Mouse (Mus musculus) kidney, adult 2 months (tissue): ENCODE results near the gene Sowaha.

Experiments used
- CTCF ChIP-seq: fragments of 200-500 bp; conservative IDR thresholded peaks from 2 replicates; pipeline ENCODE4 v1.5.1; 2011; ENCODE audit warnings: low read depth, mild to moderate bottlenecking, control low read depth, low read length, moderate library complexity, mixed read lengths; ENCODE audit not compliant: insufficient read depth, insufficient read length
- POLR2A ChIP-seq: fragments of 200-500 bp; IDR thresholded peaks from one replicate; pipeline ENCODE4 v1.6.1; 2011; ENCODE audit warnings: low read depth, low read length, control low read depth

DNA sequence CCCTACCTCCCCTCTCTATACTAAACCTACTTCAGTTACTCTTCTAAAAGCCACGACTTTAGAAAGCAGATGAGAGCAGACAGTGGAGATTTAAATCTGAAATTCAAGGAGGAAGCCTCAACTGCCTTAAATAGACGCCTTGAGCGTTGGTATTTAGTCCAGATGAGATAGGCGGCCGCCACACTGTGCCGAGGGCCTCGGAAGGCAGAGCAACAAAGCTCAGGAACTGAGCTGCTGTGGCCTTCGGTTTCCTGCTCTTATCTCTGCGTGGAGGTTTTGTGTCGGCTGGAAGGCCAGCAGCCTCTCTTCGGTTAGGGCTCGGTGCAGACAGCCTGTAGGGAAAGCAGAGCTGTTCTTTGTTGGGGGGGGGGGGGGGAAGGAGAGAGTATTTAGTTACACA, 38.2 kb downstream of the Sowaha start:
- no peak for TF ChIP-seq CTCF
- no peak for TF ChIP-seq POLR2A
